Mouse (Mus musculus): ENCODE data around the gene Sec22b.

GRCm38 (mm10) chr3:97940511-97941204 lies 39.7 kb downstream of the Sec22b start:
- TF ChIP-seq GATA1 (IDR thresholded peaks at IDR 0.05; ENCODE audit: borderline replicate concordance, low read length), result no peak
- TF ChIP-seq FLI1 (IDR thresholded peaks at IDR 0.05; ENCODE audit: low read length), result no peak
